Mouse (Mus musculus) T-helper 17 cell (primary cell): ENCODE measurements at regions not wholly inside any gene's neighbourhood (a gene's known extent, or its start where the extent isn't known, plus 50 kb on each side); places are given as distances from the start of the nearest gene placed in this dataset.

Source experiments
- in situ Hi-C, 2 experiments: fragments of 300-600 bp; cut with MboI, MseI; formaldehyde crosslinking; loops; 1 replicate in 1 of 2; 2 replicates in 1 of 2; pipeline ENCODE4 v1.15.1; 2025; ENCODE audit warnings: high pct_unique_total_duplicates in 2 of 2

DNA sequence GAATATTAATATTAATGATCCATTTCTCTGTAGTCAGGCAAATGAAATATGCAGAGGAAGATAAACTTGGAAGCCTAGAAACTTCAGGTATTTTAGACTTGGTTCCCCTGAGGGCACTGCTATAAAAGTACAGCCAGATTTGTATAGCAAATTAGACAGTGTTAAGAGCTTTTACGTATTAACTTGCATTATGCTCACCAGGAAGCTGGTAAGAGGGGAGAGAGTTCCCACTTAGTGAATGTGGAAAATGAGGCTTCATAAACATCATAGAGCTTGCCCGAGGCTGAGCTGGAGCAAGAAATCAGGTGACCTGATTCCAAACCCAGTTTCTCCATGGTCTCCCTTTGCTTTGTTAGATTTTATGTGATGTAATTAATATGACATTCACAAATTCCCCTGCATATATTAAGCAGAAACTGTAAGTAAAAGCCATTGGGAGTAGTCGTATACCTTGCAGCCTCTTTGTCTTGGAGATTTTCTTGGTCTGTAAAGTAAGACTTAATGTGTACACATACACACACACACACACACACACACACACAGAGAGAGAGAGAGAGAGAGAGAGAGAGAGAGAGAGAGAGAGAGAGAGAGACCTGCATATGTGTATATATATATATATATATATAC, 718.9 kb upstream of the Isx start:
- in situ Hi-C loops, result no loop called here

DNA sequence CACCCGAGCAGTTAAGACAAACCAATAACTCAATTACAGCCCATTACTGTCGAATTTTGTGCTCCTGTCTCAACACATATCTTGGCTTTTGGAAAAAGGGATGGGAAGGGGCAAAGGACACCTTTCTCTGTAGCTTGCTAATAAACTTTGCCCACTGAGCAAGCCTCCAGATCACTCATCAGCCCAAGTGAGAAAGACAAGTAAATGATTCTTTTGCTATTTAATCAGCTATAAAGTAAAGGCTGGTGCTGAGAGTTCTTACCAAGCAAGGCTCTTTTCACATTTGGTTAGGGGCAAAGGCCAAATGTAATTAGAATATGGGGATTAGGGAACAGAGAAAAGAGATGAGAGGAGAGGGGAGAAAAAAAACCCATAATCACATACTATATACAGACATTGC, 703.4 kb upstream of the Isx start:
- in situ Hi-C loops, result loop anchor here in 1 of 2 experiments (10.0 kb wide), 1 partner anchor 195 kb away; no protein-coding TSS in a partner anchor

DNA sequence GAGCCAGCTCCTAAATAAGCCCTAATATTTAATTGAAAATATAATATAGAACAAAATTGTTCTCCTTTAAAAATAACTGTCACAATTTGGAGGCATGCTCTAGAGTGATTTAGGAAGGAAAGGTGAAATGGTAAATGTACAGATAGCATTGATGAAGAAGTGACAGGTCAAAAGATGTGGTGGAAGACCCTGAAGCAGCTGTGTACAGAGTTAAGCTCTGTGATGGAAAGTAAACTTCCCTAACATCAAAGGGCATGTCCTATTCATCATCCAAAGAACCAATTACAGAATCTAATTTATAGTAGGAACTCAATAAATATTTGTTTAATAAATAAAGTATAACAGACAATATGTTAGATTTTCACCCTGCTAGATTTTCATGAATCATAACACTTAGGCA, 702.3 kb upstream of the Isx start:
- in situ Hi-C loops, result no loop called here

DNA sequence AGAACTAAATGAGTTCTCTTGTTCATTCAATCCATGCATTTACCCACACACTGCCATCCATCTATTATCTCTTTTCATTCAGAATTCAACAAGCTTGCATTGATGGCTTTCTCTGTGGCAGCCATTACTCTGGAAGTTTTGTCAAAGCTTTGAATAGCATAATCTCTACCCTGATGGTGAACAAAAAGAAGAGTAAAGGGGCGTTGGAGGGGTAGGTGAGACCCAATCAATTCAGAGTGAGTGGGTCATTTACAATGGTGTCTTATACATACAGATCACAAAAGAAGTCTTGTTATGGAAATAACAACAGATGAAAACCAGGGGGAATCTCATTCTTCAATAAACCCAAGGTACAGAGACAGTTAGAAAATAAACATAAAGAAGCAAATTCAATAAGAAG, 701.9 kb upstream of the Isx start:
- in situ Hi-C loops, result no loop called here

DNA sequence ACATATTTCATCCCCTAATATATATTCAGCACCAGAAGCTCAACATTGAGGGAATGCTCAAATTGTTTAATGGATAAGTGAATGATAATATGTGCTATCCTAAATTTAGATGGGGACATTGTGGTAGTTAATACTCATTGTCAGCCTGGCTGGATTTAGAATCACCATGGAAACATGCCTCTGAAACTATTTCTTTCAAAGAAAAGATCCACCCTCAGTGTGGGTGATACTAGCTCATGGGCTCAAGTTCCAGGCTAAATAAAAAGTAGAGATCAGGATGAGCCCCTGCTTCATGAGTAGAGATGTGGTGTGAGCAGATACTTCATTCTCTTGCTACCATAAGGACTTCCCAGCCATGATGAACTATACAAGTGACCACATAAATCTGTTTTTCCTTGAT, 668.4 kb upstream of the Isx start:
- in situ Hi-C loops, result no loop called here

DNA sequence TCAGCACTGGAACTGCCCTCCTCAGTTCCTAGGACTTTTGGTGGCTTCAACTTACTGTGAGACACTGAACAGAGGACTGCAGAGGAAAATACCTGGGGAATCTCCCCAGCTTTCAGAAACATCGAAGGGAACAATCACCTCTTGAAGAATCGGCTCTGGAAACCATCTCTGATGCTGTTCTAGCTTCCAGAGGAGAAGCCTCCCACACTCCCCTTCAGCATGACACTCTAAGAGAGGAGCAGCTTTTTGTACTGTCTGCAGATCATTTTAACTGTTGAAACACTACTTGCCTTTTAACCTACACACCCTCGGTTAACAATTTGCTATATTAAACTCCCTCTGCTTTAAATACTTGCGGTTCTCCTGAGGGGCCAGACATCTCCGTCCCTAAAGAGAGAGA, 664.7 kb upstream of the Isx start:
- in situ Hi-C loops, result no loop called here

DNA sequence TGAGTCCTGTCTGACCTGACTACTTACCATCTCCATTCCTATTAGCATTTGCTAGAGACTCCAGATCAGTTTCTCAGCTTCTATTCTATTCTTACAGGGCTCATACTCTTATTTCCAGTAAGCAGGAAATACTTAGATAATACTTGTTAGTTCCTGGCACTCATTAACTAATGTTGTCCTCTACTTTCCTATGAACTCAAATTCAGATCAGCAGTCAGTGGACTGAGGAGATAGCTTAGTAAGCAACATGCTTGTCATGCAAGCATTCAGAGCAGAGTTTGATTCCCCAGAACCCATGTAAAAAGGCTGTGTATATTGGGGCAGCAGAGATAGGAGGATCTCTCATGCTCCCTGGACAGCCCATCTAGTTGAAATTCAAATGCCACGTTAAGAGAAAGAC, 656.2 kb upstream of the Isx start:
- in situ Hi-C loops, result no loop called here
